Mouse (Mus musculus): Measurements from ENCODE around the gene Grik4.

DNA sequence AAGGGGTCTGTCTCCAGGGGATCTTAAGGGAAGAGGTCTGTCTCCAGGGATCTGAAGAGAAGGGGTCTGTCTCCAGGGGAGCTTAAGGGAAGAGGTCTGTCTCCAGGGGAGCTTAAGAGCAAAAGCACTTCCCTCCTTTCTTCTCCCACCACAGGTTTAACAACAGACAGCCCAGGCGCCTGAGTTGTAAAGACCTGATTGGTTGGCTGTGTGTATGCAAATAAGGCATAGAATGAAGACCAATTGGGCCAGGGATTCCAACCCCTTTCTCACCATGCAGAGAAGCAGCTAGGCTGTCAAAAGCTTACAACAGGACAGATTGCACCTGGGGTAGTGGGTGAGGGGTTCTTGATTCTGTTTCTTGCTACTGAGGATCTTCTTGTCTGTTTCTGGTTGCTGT, 4.1 kb upstream of the Grik4 start:
- TF ChIP-seq CTCF (IDR thresholded peaks at IDR 0.05; ENCODE audit: insufficient read depth, low read depth, low read length) = no peak
- no peak for TF ChIP-seq POLR2A (IDR thresholded peaks at IDR 0.05; ENCODE audit: insufficient read depth, low read depth, low read length)

All from olfactory bulb, adult 2 months (tissue).